Mouse (Mus musculus) fibroblast of lung, adult 2 months (primary cell): ENCODE results near the gene Nlgn2.

Experiments
- DNase-seq: peaks from one replicate; pipeline ENCODE4 v3.0.0-alpha.2; 2011; ENCODE audit warnings: low read depth

Nlgn2 gene

GRCm38 (mm10) chr11:69837604-69837951, at the start of gene Nlgn2:
Gene Nlgn2, minus strand, starts transcription at chr11:69837784.
- DNase-seq: no peak

GRCm38 (mm10) chr11:69886907-69887635, 49.5 kb upstream of the Nlgn2 start:
- DNase-seq: no peak

- DNase-seq: no peak
These were observed 47.1 kb upstream of the Nlgn2 start for GRCm38 (mm10) chr11:69884663-69885062.

GRCm38 (mm10) chr11:69884240-69884639, 46.7 kb upstream of the Nlgn2 start:
- no peak for DNase-seq

- no peak for DNase-seq
These were observed 46.1 kb upstream of the Nlgn2 start for GRCm38 (mm10) chr11:69883527-69884151.

GRCm38 (mm10) chr11:69883066-69883465, 45.5 kb upstream of the Nlgn2 start:
- no peak for DNase-seq

- no peak for DNase-seq
These were observed 44.4 kb upstream of the Nlgn2 start for GRCm38 (mm10) chr11:69881787-69882670.

- DNase-seq: peak; percentile 89
These were observed 43.4 kb upstream of the Nlgn2 start, which contains the start of gene Kctd11 for GRCm38 (mm10) chr11:69880853-69881603. Gene Kctd11, minus strand, starts transcription at chr11:69881406.

GRCm38 (mm10) chr11:69880506-69880852, 42.9 kb upstream of the Nlgn2 start:
- DNase-seq: peak; percentile 77

- no peak for DNase-seq
These were observed 42.1 kb upstream of the Nlgn2 start for GRCm38 (mm10) chr11:69879711-69880110.

- no peak for DNase-seq
These were observed 41.4 kb upstream of the Nlgn2 start for GRCm38 (mm10) chr11:69878952-69879351.

GRCm38 (mm10) chr11:69878399-69878798, 40.8 kb upstream of the Nlgn2 start:
- no peak for DNase-seq

- no peak for DNase-seq
These were observed 40.3 kb upstream of the Nlgn2 start, which contains the start of gene Tmem95 for GRCm38 (mm10) chr11:69877878-69878277. Gene Tmem95, minus strand, starts transcription at chr11:69878018.

- peak; percentile 84 for DNase-seq
These were observed 39.3 kb upstream of the Nlgn2 start for GRCm38 (mm10) chr11:69876867-69877266.

GRCm38 (mm10) chr11:69876186-69876585, 38.6 kb upstream of the Nlgn2 start:
- peak; percentile 62 for DNase-seq

GRCm38 (mm10) chr11:69872451-69872850, 34.9 kb upstream of the Nlgn2 start:
- DNase-seq: no peak

- DNase-seq: no peak
These were observed 34.2 kb upstream of the Nlgn2 start for GRCm38 (mm10) chr11:69871822-69872221.

GRCm38 (mm10) chr11:69870289-69871069, 32.9 kb upstream of the Nlgn2 start:
- no peak for DNase-seq

- no peak for DNase-seq
These were observed 29.8 kb upstream of the Nlgn2 start for GRCm38 (mm10) chr11:69867335-69867734.

GRCm38 (mm10) chr11:69865561-69865960, 28.0 kb upstream of the Nlgn2 start:
- no peak for DNase-seq
